Mouse (Mus musculus): ENCODE results near the gene Mfsd10. TPM values are rescaled to one million over a fixed set of nuclear protein-coding genes. Genes with fewer than 3 reads are reported as not detected.
A peak's percentile ranks its signal among the peaks of the same experiment; 100 is the strongest.

Gene Mfsd10
- polyA plus RNA-seq (2014; fragmentation: Nextera tagmentation; extraction: Ambion mirVana), result 103 and 127 TPM in 2 replicates

DNA sequence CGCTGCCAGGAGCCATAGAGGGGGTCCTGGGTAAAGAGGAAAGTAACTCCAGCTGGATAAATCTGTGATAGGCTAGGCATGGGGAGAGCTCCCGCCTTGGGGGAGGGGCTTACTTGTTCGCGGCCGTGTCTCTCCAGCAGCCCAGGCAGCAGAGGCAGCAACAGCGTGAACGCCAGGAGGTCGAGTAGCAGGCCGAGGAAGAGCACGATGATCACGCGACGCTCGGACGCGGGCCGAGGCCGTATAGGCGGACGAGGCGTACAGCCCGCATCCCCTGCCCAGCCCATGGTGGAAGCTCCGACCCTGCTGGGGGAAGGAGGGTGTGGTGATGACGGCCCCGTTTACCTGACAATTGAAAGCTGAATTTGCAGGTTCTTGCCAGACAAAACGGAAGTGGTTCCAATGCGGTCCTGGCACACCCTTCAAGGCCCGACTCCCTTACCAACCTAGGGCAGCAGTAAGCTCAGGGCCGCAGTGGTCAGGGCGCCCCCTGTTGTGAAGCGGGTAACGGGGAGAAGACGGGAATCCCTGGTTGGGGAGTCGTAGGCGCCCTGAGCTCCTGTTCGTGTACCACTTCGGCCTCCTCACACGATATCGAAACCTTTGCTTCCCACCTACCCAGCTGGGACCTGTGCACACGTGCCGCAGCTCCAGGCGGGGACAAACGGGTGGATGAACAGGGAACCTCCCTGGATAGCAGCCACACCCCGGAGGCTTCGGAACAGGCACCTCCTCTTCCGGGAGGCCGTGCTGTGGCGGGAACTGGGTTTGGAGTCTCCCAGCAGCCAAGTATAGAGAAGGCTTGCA, at the start of gene Mfsd10:
Gene Mfsd10 (minus strand): TSS at position 732 of the 807 bp plus-strand sequence.
- ATAC-seq (replicated peaks; ENCODE audit: low FRiP score) (peak; percentile 86), DNase-seq (ENCODE audit: low spot score) (peak; percentile 81)
- no peaks in the 10 kb centered on the region for H3K9me3 ChIP-seq (ENCODE audit: control insufficient read depth, low read length)
- no peaks in the 10 kb centered on the region for H3K27me3 ChIP-seq (replicated peaks; ENCODE audit: control insufficient read depth, insufficient read depth, low read length)
- H3K36me3 ChIP-seq (ENCODE audit: control insufficient read depth, insufficient read depth, low read length), result peaks cover 51% of the 10 kb centered on the region
- under 1% methylated on average over 48 of the region's 48 CpGs for WGBS
- H3K9ac ChIP-seq (ENCODE audit: low read depth, low read length), result peak within 1 kb of the TSS; percentile 88
- peak within 1 kb of the TSS; percentile 85 for H3K27ac ChIP-seq (ENCODE audit: low read depth, low read length)
- peaks cover 26% of the 10 kb centered on the region for H3K4me1 ChIP-seq (replicated peaks; ENCODE audit: control insufficient read depth, insufficient read depth, low read length)
- peak within 1 kb of the TSS; percentile 86 for H3K4me2 ChIP-seq
- peak within 1 kb of the TSS; percentile 71 for H3K4me3 ChIP-seq (ENCODE audit: low read depth, low read length)

DNA sequence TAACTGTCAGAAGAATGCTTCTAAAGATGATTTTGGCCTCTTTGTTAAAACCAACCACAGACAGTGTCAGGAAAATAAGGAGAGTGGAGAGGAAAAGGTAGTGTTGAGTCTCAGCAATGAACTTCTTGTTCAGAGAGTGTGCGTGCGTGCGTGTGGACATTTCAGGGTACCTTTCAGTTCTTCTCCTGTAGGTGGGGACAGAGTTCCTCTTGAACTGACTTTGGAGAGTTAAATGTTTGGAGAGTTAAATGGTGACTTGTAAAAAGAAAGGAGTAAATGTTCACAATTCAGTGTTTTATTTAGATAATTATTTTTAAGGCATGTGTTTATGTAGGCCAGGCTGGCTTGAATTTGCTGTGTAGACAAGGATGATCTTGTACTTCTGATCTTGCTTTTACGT, 33.3 kb upstream of the Mfsd10 start:
- ATAC-seq (replicated peaks; ENCODE audit: low FRiP score) (no peak), DNase-seq (ENCODE audit: low spot score) (no peak)
- Histone ChIP-seq H3K4me1 (replicated peaks; ENCODE audit: control insufficient read depth, insufficient read depth, low read length) (no peaks in the 10 kb centered on the region), H3K4me2 (no peak overlapping the region), H3K27me3 (replicated peaks; ENCODE audit: control insufficient read depth, insufficient read depth, low read length) (no peaks in the 10 kb centered on the region), H3K9me3 (ENCODE audit: control insufficient read depth, low read length) (no peaks in the 10 kb centered on the region), H3K9ac (ENCODE audit: low read depth, low read length) (no peak overlapping the region), H3K27ac (ENCODE audit: low read depth, low read length) (no peak overlapping the region), H3K36me3 (ENCODE audit: control insufficient read depth, insufficient read depth, low read length) (no peaks in the 10 kb centered on the region), H3K4me3 (ENCODE audit: low read depth, low read length) (no peak overlapping the region)
- WGBS, result 77% methylated on average over 4 of the region's 4 CpGs

DNA sequence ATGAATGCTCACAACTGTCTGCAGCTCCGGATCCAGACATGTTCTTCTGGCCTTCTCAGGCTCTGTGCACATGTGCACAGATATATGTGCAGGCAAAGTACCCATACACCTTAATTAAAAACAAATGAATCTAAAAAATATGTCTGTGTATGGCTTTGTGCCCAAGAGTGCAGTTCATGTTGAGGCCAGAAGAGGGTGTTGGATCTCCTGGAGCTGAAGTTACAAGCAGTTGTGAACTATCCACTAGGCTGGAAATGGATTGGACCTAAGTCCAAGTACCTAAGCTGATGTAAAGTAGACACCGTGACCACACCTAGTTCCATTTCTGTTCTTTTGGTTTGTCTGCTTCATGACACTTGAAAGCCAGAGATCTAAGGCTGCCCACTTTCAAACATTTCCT, 32.5 kb upstream of the Mfsd10 start:
- H3K9me3 ChIP-seq (ENCODE audit: control insufficient read depth, low read length), result no peaks in the 10 kb centered on the region
- H3K9ac ChIP-seq (ENCODE audit: low read depth, low read length), result no peak overlapping the region
- ATAC-seq (replicated peaks; ENCODE audit: low FRiP score) (no peak), DNase-seq (ENCODE audit: low spot score) (no peak)
- no peaks in the 10 kb centered on the region for H3K4me1 ChIP-seq (replicated peaks; ENCODE audit: control insufficient read depth, insufficient read depth, low read length)
- no peak overlapping the region for H3K4me2 ChIP-seq
- H3K4me3 ChIP-seq (ENCODE audit: low read depth, low read length), result no peak overlapping the region
- H3K27ac ChIP-seq (ENCODE audit: low read depth, low read length), result no peak overlapping the region
- no peaks in the 10 kb centered on the region for H3K27me3 ChIP-seq (replicated peaks; ENCODE audit: control insufficient read depth, insufficient read depth, low read length)
- no peaks in the 10 kb centered on the region for H3K36me3 ChIP-seq (ENCODE audit: control insufficient read depth, insufficient read depth, low read length)
- WGBS, result 71% methylated on average over 2 of the region's 2 CpGs

DNA sequence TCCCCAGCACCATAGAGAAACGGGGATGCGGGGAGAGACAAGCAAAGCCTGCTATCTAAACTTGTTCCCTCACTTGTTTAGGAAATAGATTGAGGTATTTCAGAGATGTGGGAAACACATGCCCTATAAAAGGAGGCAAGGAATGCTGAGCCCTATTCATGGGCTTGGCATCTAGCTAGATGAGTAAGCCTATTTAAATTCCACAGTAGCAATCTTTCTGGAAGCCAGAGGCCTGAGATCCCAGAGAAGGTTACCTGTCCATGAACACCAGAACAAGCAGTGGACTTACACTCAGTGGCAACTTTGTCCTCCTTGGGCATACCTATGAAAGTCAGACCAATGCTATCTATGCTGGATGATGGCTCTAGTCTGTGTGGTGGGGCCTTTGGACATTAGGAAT, 26.2 kb upstream of the Mfsd10 start:
- no peak overlapping the region for H3K9ac ChIP-seq (ENCODE audit: low read depth, low read length)
- no peaks in the 10 kb centered on the region for H3K9me3 ChIP-seq (ENCODE audit: control insufficient read depth, low read length)
- no peak overlapping the region for H3K4me3 ChIP-seq (ENCODE audit: low read depth, low read length)
- no peak overlapping the region for H3K27ac ChIP-seq (ENCODE audit: low read depth, low read length)
- DNase-seq (ENCODE audit: low spot score) (peak; percentile 14), ATAC-seq (replicated peaks; ENCODE audit: low FRiP score) (no peak)
- 0 out of 2 replicates have a peak, but pooled peaks cover 3% of the 10 kb centered on the region for H3K4me1 ChIP-seq (replicated peaks; ENCODE audit: control insufficient read depth, insufficient read depth, low read length)
- H3K27me3 ChIP-seq (replicated peaks; ENCODE audit: control insufficient read depth, insufficient read depth, low read length), result no peaks in the 10 kb centered on the region
- no peak overlapping the region for H3K4me2 ChIP-seq
- WGBS, result 88% methylated on average over 2 of the region's 2 CpGs
- H3K36me3 ChIP-seq (ENCODE audit: control insufficient read depth, insufficient read depth, low read length), result no peaks in the 10 kb centered on the region

DNA sequence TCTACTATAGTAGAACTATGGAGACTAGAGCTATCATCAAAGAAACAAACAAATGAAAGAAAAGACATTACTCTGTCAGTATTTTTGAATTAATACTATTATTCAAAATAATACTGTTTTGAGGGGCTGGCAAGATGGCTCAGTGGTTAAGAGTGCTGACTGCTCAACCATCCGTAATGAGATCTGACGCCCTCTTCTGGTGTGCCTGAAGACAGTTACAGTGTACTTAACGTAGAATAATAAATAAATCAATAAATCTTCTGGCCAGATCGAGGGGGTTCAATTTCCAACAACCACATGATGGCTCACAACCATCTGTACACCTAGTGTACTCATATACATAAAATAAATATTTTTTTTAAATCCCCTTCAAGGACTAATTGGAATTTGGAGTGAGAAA, 24.9 kb upstream of the Mfsd10 start:
- Histone ChIP-seq H3K9ac (ENCODE audit: low read depth, low read length) (no peak overlapping the region), H3K27ac (ENCODE audit: low read depth, low read length) (no peak overlapping the region), H3K4me2 (no peak overlapping the region), H3K9me3 (ENCODE audit: control insufficient read depth, low read length) (no peaks in the 10 kb centered on the region), H3K4me1 (replicated peaks; ENCODE audit: control insufficient read depth, insufficient read depth, low read length) (0 out of 2 replicates have a peak, but pooled peaks cover 3% of the 10 kb centered on the region), H3K4me3 (ENCODE audit: low read depth, low read length) (no peak overlapping the region), H3K27me3 (replicated peaks; ENCODE audit: control insufficient read depth, insufficient read depth, low read length) (no peaks in the 10 kb centered on the region), H3K36me3 (ENCODE audit: control insufficient read depth, insufficient read depth, low read length) (peaks cover 2% of the 10 kb centered on the region; the same call in 1 of the 2 replicates)
- DNase-seq (ENCODE audit: low spot score), result peak; percentile 10
- 72% methylated on average over 4 of the region's 4 CpGs for WGBS
- ATAC-seq (replicated peaks; ENCODE audit: low FRiP score), result no peak

DNA sequence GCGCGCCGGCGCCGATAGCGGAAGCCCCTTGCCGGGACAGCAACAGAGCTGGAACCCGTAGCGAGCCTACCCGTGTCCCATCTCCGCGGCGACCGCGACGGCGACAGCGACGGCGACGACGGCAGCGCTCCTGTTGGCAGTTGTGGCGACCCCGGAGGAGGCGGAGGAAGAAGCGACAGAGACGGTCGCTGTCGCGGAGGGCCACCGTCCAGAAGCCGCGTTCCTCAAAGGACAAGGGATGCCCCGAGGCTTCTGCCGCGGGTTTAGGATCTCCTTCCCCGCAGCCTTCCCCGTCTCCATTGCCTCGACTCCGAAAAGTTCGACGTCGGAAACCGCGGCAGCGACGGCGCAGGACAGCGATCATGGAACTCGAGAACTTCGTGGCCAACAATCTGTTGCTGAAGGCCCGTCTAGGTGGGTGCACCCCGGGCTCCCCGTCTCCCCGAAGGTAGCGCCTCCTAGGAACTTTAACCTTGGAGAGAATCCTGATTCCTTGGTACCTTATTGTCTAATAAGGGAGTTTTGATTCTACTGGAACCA, 23.6 kb upstream of the Mfsd10 start:
- 0 out of 2 replicates have a peak, but pooled peaks cover 3% of the 10 kb centered on the region for H3K4me1 ChIP-seq (replicated peaks; ENCODE audit: control insufficient read depth, insufficient read depth, low read length)
- no peak for DNase-seq (ENCODE audit: low spot score)
- H3K36me3 ChIP-seq (ENCODE audit: control insufficient read depth, insufficient read depth, low read length), result peaks cover 12% of the 10 kb centered on the region
- peak overlapping the region; percentile 74 for H3K4me3 ChIP-seq (ENCODE audit: low read depth, low read length)
- WGBS, result under 1% methylated on average over 57 of the region's 57 CpGs
- H3K9ac ChIP-seq (ENCODE audit: low read depth, low read length), result peak overlapping the region; percentile 71
- H3K27me3 ChIP-seq (replicated peaks; ENCODE audit: control insufficient read depth, insufficient read depth, low read length), result no peaks in the 10 kb centered on the region
- H3K9me3 ChIP-seq (ENCODE audit: control insufficient read depth, low read length), result no peaks in the 10 kb centered on the region
- H3K27ac ChIP-seq (ENCODE audit: low read depth, low read length), result peak overlapping the region; percentile 78
- peak overlapping the region; percentile 83 for H3K4me2 ChIP-seq
- ATAC-seq (replicated peaks; ENCODE audit: low FRiP score), result no peak

DNA sequence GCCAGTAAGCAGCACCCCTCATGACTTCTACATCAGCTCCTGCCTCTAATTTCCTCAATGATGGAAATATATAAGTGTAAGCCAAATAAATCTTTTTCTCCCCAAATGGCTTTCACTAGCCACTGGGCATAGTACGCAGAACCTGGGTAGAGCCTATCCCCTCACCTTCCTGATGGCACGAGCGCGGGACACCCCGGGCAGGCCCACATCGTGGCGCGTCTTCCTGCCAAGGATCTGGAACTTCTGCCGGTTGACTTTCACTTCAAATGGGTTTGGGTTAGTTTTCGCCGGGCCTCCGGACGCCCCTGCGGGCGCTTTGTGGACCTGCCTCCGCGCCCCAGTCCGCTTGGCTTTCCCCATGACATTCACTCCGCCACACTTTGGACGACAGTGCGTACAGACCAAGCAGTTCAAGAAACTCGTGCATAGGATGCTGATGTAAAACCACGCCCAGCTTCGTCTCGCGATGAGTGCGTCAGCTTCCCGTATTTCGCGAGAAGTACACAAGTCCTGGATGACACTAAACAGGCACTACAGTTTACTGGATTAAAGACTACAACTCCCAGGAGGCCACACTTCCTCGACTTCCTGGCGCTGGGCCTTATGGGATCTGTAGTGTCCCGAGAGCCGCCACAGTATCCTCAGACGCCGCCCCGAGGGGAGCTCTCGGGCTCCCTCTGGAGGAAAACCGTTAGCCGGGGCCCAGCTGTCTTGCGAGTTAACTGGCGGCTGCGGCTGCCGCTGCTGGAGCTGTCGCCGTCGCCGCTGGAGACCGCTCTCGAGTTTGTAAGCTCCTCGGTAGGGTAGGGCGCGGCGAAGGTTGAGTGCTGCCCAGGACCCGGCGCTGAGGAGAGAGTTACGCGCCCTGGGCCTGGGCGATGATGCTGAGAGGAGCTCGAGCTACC, 22.9 kb upstream of the Mfsd10 start, which contains the start of the genes Nop14 and Grk4:
Gene Nop14 (minus strand): TSS at position 463 of the 905 bp plus-strand sequence.
Gene Grk4 (plus strand): TSS at position 694 of the 905 bp plus-strand sequence.
- Histone ChIP-seq H3K4me1 (replicated peaks; ENCODE audit: control insufficient read depth, insufficient read depth, low read length) (0 out of 2 replicates have a peak, but pooled peaks cover 3% of the 10 kb centered on the region), H3K9ac (ENCODE audit: low read depth, low read length) (peak within 1 kb of the TSS; percentile 77), H3K4me2 (peak within 1 kb of the TSS; percentile 83), H3K27me3 (replicated peaks; ENCODE audit: control insufficient read depth, insufficient read depth, low read length) (no peaks in the 10 kb centered on the region), H3K9me3 (ENCODE audit: control insufficient read depth, low read length) (no peaks in the 10 kb centered on the region), H3K4me3 (ENCODE audit: low read depth, low read length) (peak within 1 kb of the TSS; percentile 74), H3K27ac (ENCODE audit: low read depth, low read length) (peak within 1 kb of the TSS; percentile 78), H3K36me3 (ENCODE audit: control insufficient read depth, insufficient read depth, low read length) (peaks cover 19% of the 10 kb centered on the region)
- DNase-seq (ENCODE audit: low spot score), result peak; percentile 99
- under 1% methylated on average over 60 of the region's 60 CpGs for WGBS
- ATAC-seq (replicated peaks; ENCODE audit: low FRiP score), result peak; percentile 100

DNA sequence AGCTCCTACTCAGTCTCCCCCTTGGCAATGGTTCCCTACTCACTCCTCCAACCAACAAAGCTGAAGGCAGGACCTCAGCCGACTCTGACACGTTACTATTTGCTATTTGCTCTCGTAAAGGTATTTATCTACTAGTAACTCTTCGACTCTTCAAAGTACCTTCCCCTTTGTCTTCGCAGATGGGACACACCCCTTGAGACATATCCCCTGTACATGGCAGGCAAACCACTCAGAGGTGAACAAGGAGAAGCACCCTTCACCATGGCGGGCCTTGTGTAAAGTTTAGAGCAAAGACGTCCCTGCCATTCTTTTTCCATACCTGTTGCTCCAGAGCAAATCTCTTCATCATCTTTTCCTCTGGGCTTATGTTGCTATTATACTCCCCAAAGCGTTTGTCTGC, 20.5 kb upstream of the Mfsd10 start:
- Histone ChIP-seq H3K27me3 (replicated peaks; ENCODE audit: control insufficient read depth, insufficient read depth, low read length) (no peaks in the 10 kb centered on the region), H3K4me2 (no peak overlapping the region), H3K27ac (ENCODE audit: low read depth, low read length) (no peak overlapping the region), H3K9me3 (ENCODE audit: control insufficient read depth, low read length) (no peaks in the 10 kb centered on the region), H3K4me1 (replicated peaks; ENCODE audit: control insufficient read depth, insufficient read depth, low read length) (0 out of 2 replicates have a peak, but pooled peaks cover 3% of the 10 kb centered on the region), H3K4me3 (ENCODE audit: low read depth, low read length) (no peak overlapping the region), H3K36me3 (ENCODE audit: control insufficient read depth, insufficient read depth, low read length) (peaks cover 22% of the 10 kb centered on the region), H3K9ac (ENCODE audit: low read depth, low read length) (no peak overlapping the region)
- no peak for ATAC-seq (replicated peaks; ENCODE audit: low FRiP score)
- peak; percentile 18 for DNase-seq (ENCODE audit: low spot score)
- 87% methylated on average over 8 of the region's 8 CpGs for WGBS

All from liver, embryonic 11.5 days (tissue).